Mouse (Mus musculus) intestine, embryonic 16.5 days (tissue): ENCODE measurements at regions not wholly inside any gene's neighbourhood (a gene's known extent, or its start where the extent isn't known, plus 50 kb on each side); places are given as distances from the start of the nearest gene placed in this dataset.
"Not testable (repeated sequence)": the region's sequence is repeated elsewhere in the genome, so short reads cannot be mapped to it uniquely, and the experiment has no call there.

ENCODE experiments used
- ATAC-seq: fragments of 200-750 bp; cut with Nextera tagmentation; 2 replicates; pipeline ENCODE4 v1.8.0; 2017; ENCODE audit warnings: moderate TSS enrichment, moderate library complexity
- H3K27ac ChIP-seq: fragments of 300-500 bp; sonication (generic); 2 replicates; pipeline ENCODE4 v1.5.1; 2014; ENCODE audit warnings: mild to moderate bottlenecking, low read length
- H3K27me3 ChIP-seq: fragments of 300-500 bp; sonication (generic); replicated peaks from 2 replicates; pipeline ENCODE4 v1.6.1; 2014; ENCODE audit warnings: low read length, control low read depth, mixed read lengths; ENCODE audit not compliant: control insufficient read depth, insufficient read depth
- H3K36me3 ChIP-seq: fragments of 300-500 bp; sonication (generic); 2 replicates; pipeline ENCODE4 v1.6.1; 2014; ENCODE audit warnings: low read length, control low read depth; ENCODE audit not compliant: control insufficient read depth, insufficient read depth
- H3K4me1 ChIP-seq: fragments of 300-500 bp; sonication (generic); 2 replicates; pipeline ENCODE4 v1.6.1; 2014; ENCODE audit warnings: low read length, control low read depth, mixed read lengths; ENCODE audit not compliant: control insufficient read depth, insufficient read depth
- H3K4me2 ChIP-seq: fragments of 300-500 bp; sonication (generic); 2 replicates; pipeline ENCODE4 v1.6.1; 2014; ENCODE audit warnings: low read depth, low read length, control low read depth
- H3K4me3 ChIP-seq: fragments of 300-500 bp; sonication (generic); 2 replicates; pipeline ENCODE4 v1.5.1; 2014; ENCODE audit warnings: mild to moderate bottlenecking, low read length
- H3K9ac ChIP-seq: fragments of 300-500 bp; sonication (generic); 2 replicates; pipeline ENCODE4 v1.6.1; 2014; ENCODE audit warnings: low read depth, low read length
- H3K9me3 ChIP-seq: fragments of 300-500 bp; sonication (generic); 2 replicates; pipeline ENCODE4 v1.6.1; 2016; ENCODE audit warnings: low read length, control low read depth; ENCODE audit not compliant: control insufficient read depth
- WGBS: fragments of 180-500 bp; shearing (Covaris S2); extraction: QIAGEN DNeasy Blood & Tissue Kit; methylation state at CpG from one replicate; pipeline ENCODE4 v1.1.7; 2014; 5-methylcytosine and 5-hydroxymethylcytosine counted together

- peaks cover 3% of the 10 kb centered on the region; the same call in 1 of the 2 replicates for H3K27me3 ChIP-seq
- WGBS, result 6% methylated on average over 15 of the region's 15 CpGs
- no peak overlapping the region for H3K27ac ChIP-seq
- peak overlapping the region; percentile 21; the same call in 1 of the 2 replicates for H3K4me3 ChIP-seq
- peak overlapping the region; percentile 56 for H3K4me2 ChIP-seq
- no peaks in the 10 kb centered on the region for H3K9me3 ChIP-seq
- H3K9ac ChIP-seq, result no peak overlapping the region
- H3K4me1 ChIP-seq, result no peaks in the 10 kb centered on the region
- no peaks in the 10 kb centered on the region for H3K36me3 ChIP-seq
- no peak for ATAC-seq
Measured at GRCm38 (mm10) chr2:162867516-162868029, 63.8 kb upstream of the Srsf6 start.

DNA sequence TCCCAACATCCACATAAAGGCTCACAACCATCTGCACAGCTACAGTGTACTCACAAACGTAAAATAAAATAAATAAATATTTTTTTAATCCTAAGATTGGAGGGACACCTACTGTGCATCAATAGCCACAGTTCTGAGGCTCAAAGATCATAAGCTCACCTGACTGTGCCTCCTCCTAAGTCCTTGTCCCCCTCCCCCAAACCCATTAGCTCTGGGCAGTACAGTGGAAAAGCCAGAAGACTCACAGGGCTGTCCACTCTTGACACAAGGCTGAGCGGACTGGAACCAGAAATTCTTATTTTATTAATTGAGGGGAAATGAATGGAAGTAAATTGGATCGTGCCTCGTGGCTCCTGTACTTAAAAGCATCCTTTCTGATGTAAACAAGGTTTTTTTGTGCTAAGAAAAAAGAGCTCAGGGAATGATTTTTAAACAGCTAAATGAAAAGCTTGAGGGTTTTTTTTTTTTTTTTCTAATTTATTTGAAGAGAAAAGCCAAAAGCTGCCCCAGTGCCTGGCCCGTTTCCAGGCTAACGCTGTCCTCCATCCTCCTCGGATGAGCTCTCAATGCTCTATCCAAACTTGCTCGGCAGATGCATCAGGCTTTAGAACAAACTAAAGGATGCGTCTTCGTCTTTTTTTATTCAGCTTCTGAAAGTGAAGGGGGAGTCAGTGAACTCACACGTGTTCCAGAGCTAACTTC is 64.6 kb upstream of the Srsf6 start:
- H3K36me3 ChIP-seq, result no peaks in the 10 kb centered on the region
- no peak overlapping the region for H3K4me3 ChIP-seq
- no peak for ATAC-seq
- no peak overlapping the region for H3K27ac ChIP-seq
- H3K9me3 ChIP-seq, result no peaks in the 10 kb centered on the region
- 18% methylated on average over 11 of the region's 11 CpGs for WGBS
- no peaks in the 10 kb centered on the region for H3K4me1 ChIP-seq
- peaks cover 3% of the 10 kb centered on the region; the same call in 1 of the 2 replicates for H3K27me3 ChIP-seq
- H3K4me2 ChIP-seq, result peak overlapping the region; percentile 56
- H3K9ac ChIP-seq, result no peak overlapping the region

- Histone ChIP-seq H3K4me3 (no peak overlapping the region), H3K4me2 (no peak overlapping the region), H3K9ac (no peak overlapping the region), H3K9me3 (no peaks in the 10 kb centered on the region), H3K27ac (no peak overlapping the region), H3K4me1 (no peaks in the 10 kb centered on the region), H3K36me3 (no peaks in the 10 kb centered on the region), H3K27me3 (peaks cover 3% of the 10 kb centered on the region; the same call in 1 of the 2 replicates)
- 48% methylated on average over 1 of the region's 1 CpGs for WGBS
- ATAC-seq, result no peak
Measured at GRCm38 (mm10) chr2:162864571-162864970, 66.8 kb upstream of the Srsf6 start.

GRCm38 (mm10) chr2:162854606-162855005 is 76.7 kb upstream of the Srsf6 start:
- no peak overlapping the region for H3K4me3 ChIP-seq
- no peak overlapping the region for H3K9ac ChIP-seq
- ATAC-seq, result no peak
- no peaks in the 10 kb centered on the region for H3K9me3 ChIP-seq
- H3K36me3 ChIP-seq, result no peaks in the 10 kb centered on the region
- H3K4me2 ChIP-seq, result no peak overlapping the region
- WGBS, result 67% methylated on average over 6 of the region's 6 CpGs
- no peaks in the 10 kb centered on the region for H3K27me3 ChIP-seq
- no peak overlapping the region for H3K27ac ChIP-seq
- no peaks in the 10 kb centered on the region for H3K4me1 ChIP-seq

GRCm38 (mm10) chr2:162853576-162853975 is 77.8 kb upstream of the Srsf6 start:
- Histone ChIP-seq H3K27ac (no peak overlapping the region), H3K4me3 (no peak overlapping the region), H3K27me3 (no peaks in the 10 kb centered on the region), H3K36me3 (no peaks in the 10 kb centered on the region), H3K4me2 (no peak overlapping the region), H3K9me3 (no peaks in the 10 kb centered on the region), H3K4me1 (no peaks in the 10 kb centered on the region), H3K9ac (no peak overlapping the region)
- 73% methylated on average over 7 of the region's 7 CpGs for WGBS
- no peak for ATAC-seq

GRCm38 (mm10) chr2:162841761-162842160 is 89.6 kb upstream of the Srsf6 start:
- not testable (repeated sequence) for ATAC-seq, H3K9ac ChIP-seq, H3K36me3 ChIP-seq, H3K4me1 ChIP-seq, H3K4me2 ChIP-seq, H3K4me3 ChIP-seq, H3K27ac ChIP-seq, H3K27me3 ChIP-seq, H3K9me3 ChIP-seq
- WGBS, result 88% methylated on average over 9 of the region's 9 CpGs

- Histone ChIP-seq H3K27me3 (no peaks in the 10 kb centered on the region), H3K4me1 (no peaks in the 10 kb centered on the region), H3K27ac (no peak overlapping the region), H3K9ac (no peak overlapping the region), H3K4me3 (no peak overlapping the region), H3K36me3 (no peaks in the 10 kb centered on the region), H3K9me3 (no peaks in the 10 kb centered on the region), H3K4me2 (no peak overlapping the region)
- ATAC-seq, result no peak
- 50% methylated on average over 2 of the region's 2 CpGs for WGBS
Measured at GRCm38 (mm10) chr2:162837776-162838175, 93.6 kb upstream of the Srsf6 start.

GRCm38 (mm10) chr2:162833741-162834140 is 97.6 kb upstream of the Srsf6 start:
- no peak overlapping the region for H3K9ac ChIP-seq
- WGBS, result 78% methylated on average over 6 of the region's 6 CpGs
- no peaks in the 10 kb centered on the region for H3K4me1 ChIP-seq
- no peak overlapping the region for H3K27ac ChIP-seq
- no peak for ATAC-seq
- H3K36me3 ChIP-seq, result no peaks in the 10 kb centered on the region
- H3K27me3 ChIP-seq, result no peaks in the 10 kb centered on the region
- H3K4me2 ChIP-seq, result no peak overlapping the region
- no peak overlapping the region for H3K4me3 ChIP-seq
- H3K9me3 ChIP-seq, result no peaks in the 10 kb centered on the region

- 92% methylated on average over 4 of the region's 4 CpGs for WGBS
- H3K9ac ChIP-seq, result no peak overlapping the region
Measured at GRCm38 (mm10) chr2:162818787-162819186, 112.5 kb upstream of the Srsf6 start.

DNA sequence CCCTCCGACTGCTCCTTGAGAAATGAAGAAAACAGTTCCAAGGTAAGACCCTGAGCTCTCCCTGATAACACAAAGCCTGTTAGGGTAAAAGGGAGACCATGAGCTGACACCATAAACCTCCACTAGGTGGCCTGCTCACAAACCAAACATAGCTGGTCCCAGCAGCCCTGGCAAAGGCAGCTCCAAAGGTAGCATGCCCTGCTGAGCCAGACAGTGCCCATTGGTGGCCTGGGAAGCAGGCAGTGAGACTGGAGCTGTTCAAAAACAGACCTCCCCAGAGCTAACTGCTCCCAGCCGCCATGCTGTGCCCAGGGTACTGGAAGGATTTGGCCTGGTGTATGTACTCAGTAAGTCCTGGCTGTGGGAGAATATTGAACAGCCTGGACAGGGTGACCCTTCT is 117.1 kb upstream of the Srsf6 start:
- Histone ChIP-seq H3K9ac (no peak overlapping the region), H3K36me3 (no peaks in the 10 kb centered on the region), H3K4me3 (no peak overlapping the region), H3K27me3 (no peaks in the 10 kb centered on the region), H3K27ac (no peak overlapping the region), H3K4me2 (no peak overlapping the region), H3K4me1 (no peaks in the 10 kb centered on the region), H3K9me3 (no peaks in the 10 kb centered on the region)
- ATAC-seq, result no peak
- WGBS, result 49% methylated on average over 2 of the region's 2 CpGs

More at GRCm38 (mm10) chr2:162818787-162819186, 112.5 kb upstream of the Srsf6 start:
- no peaks in the 10 kb centered on the region for H3K27me3 ChIP-seq
- no peak overlapping the region for H3K4me3 ChIP-seq
- H3K4me2 ChIP-seq, result no peak overlapping the region
- H3K27ac ChIP-seq, result no peak overlapping the region
- H3K9me3 ChIP-seq, result no peaks in the 10 kb centered on the region
- H3K36me3 ChIP-seq, result no peaks in the 10 kb centered on the region
- no peaks in the 10 kb centered on the region for H3K4me1 ChIP-seq
- ATAC-seq, result no peak
